Mouse (Mus musculus): ENCODE data around the gene Mum1l1.

- TF ChIP-seq CTCF (IDR thresholded peaks at IDR 0.05; ENCODE audit: borderline replicate concordance, extremely low read depth, insufficient read depth, insufficient read length): no peak
- TF ChIP-seq POLR2A (IDR thresholded peaks at IDR 0.05; ENCODE audit: borderline replicate concordance, extremely low read depth, insufficient read depth, insufficient read length, poor library complexity, severe bottlenecking): no peak
Observed at GRCm38 (mm10) chrX:139194572-139195279, 15.1 kb upstream of the Mum1l1 start.
